Mouse (Mus musculus) stomach, embryonic 16.5 days (tissue): Measurements from ENCODE around the gene Klk12. TPM values are rescaled to one million over a fixed set of nuclear protein-coding genes. Genes with fewer than 3 reads are reported as not detected.

ENCODE experiments used
- ATAC-seq: fragments of 200-750 bp; cut with Nextera tagmentation; 2 replicates; pipeline ENCODE4 v1.8.0; 2017; ENCODE audit warnings: moderate number of reproducible peaks, moderate TSS enrichment; ENCODE audit not compliant: insufficient read depth, low FRiP score
- H3K27ac ChIP-seq: fragments of 300-500 bp; sonication (generic); 2 replicates; pipeline ENCODE4 v1.5.1; 2014; ENCODE audit warnings: low read length
- H3K27me3 ChIP-seq: fragments of 300-500 bp; sonication (generic); 2 replicates; pipeline ENCODE4 v1.6.1; 2014; ENCODE audit warnings: low read length, control low read depth, mixed read lengths; ENCODE audit not compliant: control insufficient read depth, insufficient read depth
- H3K36me3 ChIP-seq: fragments of 300-500 bp; sonication (generic); 2 replicates; pipeline ENCODE4 v1.6.1; 2014; ENCODE audit warnings: low read length; ENCODE audit not compliant: control insufficient read depth, insufficient read depth
- H3K4me1 ChIP-seq: fragments of 300-500 bp; sonication (generic); 2 replicates; pipeline ENCODE4 v1.6.1; 2014; ENCODE audit warnings: low read length, control low read depth, mixed read lengths; ENCODE audit not compliant: control insufficient read depth, insufficient read depth
- H3K4me2 ChIP-seq: fragments of 300-500 bp; sonication (generic); 2 replicates; pipeline ENCODE4 v1.6.1; 2014; ENCODE audit warnings: low read depth, low read length, mixed read lengths
- H3K4me3 ChIP-seq: fragments of 300-500 bp; sonication (generic); replicated peaks from 2 replicates; pipeline ENCODE4 v1.5.1; 2014; ENCODE audit warnings: mild to moderate bottlenecking, low read length
- H3K9ac ChIP-seq: fragments of 300-500 bp; sonication (generic); 2 replicates; pipeline ENCODE4 v1.6.1; 2014; ENCODE audit warnings: low read length
- H3K9me3 ChIP-seq: fragments of 300-500 bp; sonication (generic); replicated peaks from 2 replicates; pipeline ENCODE4 v1.6.1; 2016; ENCODE audit warnings: low read length, control low read depth; ENCODE audit not compliant: control insufficient read depth
- WGBS: fragments of 180-500 bp; shearing (Covaris S2); extraction: QIAGEN DNeasy Blood & Tissue Kit; methylation state at CpG from one replicate; pipeline ENCODE4 v1.1.7; 2014; 5-methylcytosine and 5-hydroxymethylcytosine counted together
- polyA plus RNA-seq: library from polyadenylated mRNA; unstranded; fragments of >200 nt; fragmentation: Nextera tagmentation; extraction: Ambion mirVana; gene quantifications from 2 replicates; pipeline ENCODE4 v1.2.1, GENCODE M21; 2015

Klk12 gene
- polyA plus RNA-seq, 1 experiment from 2014 or later = 7.3 TPM

DNA sequence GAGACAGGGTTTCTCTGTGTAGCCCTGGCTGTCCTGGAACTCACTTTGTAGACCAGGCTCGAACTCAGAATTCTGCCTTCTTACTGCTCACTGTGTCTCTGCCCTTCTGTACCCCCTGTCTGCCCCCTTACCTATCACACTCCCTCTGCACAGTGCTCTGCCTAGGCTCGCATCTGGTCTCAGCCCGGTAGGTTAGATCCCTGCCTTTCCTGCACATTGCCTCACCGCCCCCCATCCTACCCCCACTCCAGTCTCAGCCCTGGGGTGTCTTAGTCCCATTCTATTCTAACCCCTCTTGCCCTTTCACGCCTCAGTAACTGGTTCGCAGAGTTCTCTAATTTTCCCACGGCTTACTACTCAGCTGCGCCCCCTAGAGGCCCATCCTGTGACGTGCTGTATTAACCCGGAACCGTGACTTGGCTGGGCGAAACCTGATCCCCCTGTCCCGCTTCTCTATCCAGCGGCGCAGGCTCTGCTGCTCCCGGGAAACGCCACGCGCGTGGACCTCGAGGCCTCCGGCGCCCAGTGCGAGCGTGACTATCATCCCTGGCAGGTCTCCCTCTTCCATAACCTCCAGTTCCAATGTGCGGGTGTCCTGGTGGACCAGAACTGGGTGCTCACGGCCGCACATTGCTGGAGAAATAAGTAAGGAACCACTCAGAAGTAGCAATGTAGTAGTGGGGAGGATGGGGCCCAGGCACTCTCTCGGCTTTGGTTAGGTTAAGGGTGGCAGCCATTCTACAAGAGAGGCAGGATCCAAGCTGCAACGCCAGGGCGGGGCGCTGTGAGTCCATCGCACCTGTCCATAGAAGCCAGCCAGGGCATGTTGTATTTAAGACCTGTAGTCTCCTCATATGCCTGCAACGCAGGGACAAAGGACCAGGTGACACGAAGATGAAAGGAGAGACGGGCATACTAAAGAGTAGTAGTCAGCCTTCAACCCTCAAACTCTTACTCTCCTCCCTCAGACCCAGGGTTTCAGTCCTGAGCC lies 13.9 kb downstream of the Klk12 start:
- Histone ChIP-seq H3K36me3 (no peaks in the 10 kb centered on the region), H3K27me3 (no peaks in the 10 kb centered on the region), H3K4me2 (peak overlapping the region; percentile 82), H3K4me1 (peaks cover 8% of the 10 kb centered on the region; the same call in 1 of the 2 replicates), H3K27ac (peak overlapping the region; percentile 55; the same call in 1 of the 2 replicates), H3K9me3 (no peaks in the 10 kb centered on the region), H3K9ac (peak overlapping the region; percentile 69), H3K4me3 (peak overlapping the region; percentile 42)
- peak; percentile 74 for ATAC-seq
- WGBS = 7% methylated on average over 36 of the region's 36 CpGs

DNA sequence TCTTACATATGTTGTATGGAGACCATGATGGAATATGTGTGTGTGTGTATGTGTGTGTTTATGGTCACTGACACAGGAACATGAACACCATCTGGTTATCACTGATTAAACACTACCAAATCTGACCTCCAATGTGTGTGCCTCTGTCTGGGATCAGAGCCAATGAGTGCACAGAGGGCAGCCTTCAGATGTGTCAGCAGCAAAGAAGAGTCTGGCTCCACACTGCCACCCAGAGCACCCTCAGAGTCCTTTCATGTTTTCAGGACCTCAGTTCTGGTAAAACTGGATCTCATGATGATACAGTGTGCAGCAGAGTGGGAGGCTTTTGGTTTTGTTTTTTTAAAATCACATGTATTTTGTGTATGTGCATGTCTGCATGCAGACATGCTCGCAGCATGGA lies 16.6 kb downstream of the Klk12 start:
- ATAC-seq = no peak
- 82% methylated on average over 1 of the region's 1 CpGs for WGBS

DNA sequence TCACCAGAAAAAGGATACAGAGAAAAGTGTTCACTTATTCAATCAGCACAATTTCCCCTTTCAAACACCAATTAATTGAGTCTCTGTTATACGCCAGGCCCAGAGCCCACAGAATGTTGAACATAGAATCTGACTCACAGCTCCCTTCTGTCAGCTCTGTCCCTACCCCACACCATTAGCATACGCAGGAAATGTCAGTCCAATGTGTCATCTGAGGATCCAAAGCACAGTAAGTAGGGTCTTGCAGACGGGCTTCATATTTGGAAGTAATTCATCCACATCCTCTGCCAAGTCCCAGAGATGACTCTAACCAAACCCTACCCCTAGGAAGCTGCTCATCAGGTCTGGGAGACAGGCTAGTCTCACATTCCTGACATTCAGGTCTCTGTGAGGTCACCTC lies 19.4 kb downstream of the Klk12 start:
- Histone ChIP-seq H3K27ac (no peak overlapping the region), H3K9ac (no peak overlapping the region), H3K4me1 (peaks cover under 1% of the 10 kb centered on the region; the same call in 1 of the 2 replicates), H3K4me3 (no peak overlapping the region), H3K36me3 (no peaks in the 10 kb centered on the region), H3K9me3 (no peaks in the 10 kb centered on the region), H3K27me3 (no peaks in the 10 kb centered on the region), H3K4me2 (no peak overlapping the region)
- no peak for ATAC-seq
- WGBS = 59% methylated on average over 3 of the region's 3 CpGs

More for the DNA sequence above, 16.6 kb downstream of the Klk12 start:
- no peaks in the 10 kb centered on the region for H3K36me3 ChIP-seq
- H3K27me3 ChIP-seq = no peaks in the 10 kb centered on the region
- no peak overlapping the region for H3K4me3 ChIP-seq
- no peak overlapping the region for H3K9ac ChIP-seq
- peaks cover 8% of the 10 kb centered on the region; the same call in 1 of the 2 replicates for H3K4me1 ChIP-seq
- no peaks in the 10 kb centered on the region for H3K9me3 ChIP-seq
- H3K27ac ChIP-seq = no peak overlapping the region
- H3K4me2 ChIP-seq = no peak overlapping the region

DNA sequence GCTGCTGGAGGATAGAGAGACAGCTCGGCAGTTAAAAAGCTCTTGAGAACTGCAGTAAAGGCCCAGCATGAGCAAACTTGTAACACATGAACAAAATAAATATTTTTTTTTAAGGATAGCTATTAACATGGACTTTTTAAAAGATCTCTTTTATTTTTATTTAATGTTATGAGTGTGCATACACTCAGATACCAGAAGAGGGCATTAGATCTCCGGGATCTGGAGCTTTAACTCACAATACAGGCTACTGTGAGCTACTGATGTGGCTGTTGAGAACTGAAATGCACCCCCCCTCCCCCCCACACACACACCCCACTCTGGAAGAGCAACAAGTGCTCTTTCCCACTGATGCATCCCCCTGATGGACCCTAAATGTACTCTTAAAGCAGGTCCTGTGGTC lies 20.6 kb downstream of the Klk12 start:
- H3K9ac ChIP-seq = no peak overlapping the region
- WGBS = 53% methylated on average over 2 of the region's 2 CpGs

DNA sequence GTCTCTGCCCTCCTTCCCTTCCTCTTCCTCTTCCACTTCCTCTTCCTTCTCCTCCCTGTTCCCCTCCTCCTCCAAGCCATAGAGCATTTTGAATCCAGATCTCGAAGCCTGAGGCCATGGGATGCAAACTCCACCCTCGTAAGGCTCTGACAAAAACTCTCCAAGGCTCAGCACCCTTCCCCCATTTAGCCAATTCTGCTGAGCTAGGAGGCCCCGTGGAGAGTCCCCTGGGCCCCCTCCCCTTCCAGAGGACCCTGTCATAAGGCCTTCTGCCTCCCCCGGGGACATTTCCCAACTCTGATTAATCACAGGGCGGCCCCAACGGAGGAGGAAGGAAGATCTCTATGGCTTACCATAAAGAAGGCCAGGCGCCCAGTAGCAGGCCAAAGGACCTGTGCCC lies 22.9 kb downstream of the Klk12 start, which contains the start of gene Klk9:
Klk9 (plus strand) TSS at position 301 of the 400 bp plus-strand sequence.
- WGBS = 69% methylated on average over 7 of the region's 7 CpGs
- ATAC-seq = no peak
- Histone ChIP-seq H3K9me3 (no peaks in the 10 kb centered on the region), H3K4me2 (no peak within 1 kb of the TSS), H3K27ac (no peak within 1 kb of the TSS), H3K4me3 (no peak within 1 kb of the TSS), H3K9ac (no peak within 1 kb of the TSS), H3K27me3 (no peaks in the 10 kb centered on the region), H3K4me1 (no peaks in the 10 kb centered on the region), H3K36me3 (no peaks in the 10 kb centered on the region)

More for the DNA sequence above, 20.6 kb downstream of the Klk12 start:
- Histone ChIP-seq H3K4me3 (no peak overlapping the region), H3K27ac (no peak overlapping the region), H3K4me1 (no peaks in the 10 kb centered on the region), H3K9me3 (no peaks in the 10 kb centered on the region), H3K4me2 (no peak overlapping the region), H3K27me3 (no peaks in the 10 kb centered on the region), H3K36me3 (no peaks in the 10 kb centered on the region)
- ATAC-seq = no peak

DNA sequence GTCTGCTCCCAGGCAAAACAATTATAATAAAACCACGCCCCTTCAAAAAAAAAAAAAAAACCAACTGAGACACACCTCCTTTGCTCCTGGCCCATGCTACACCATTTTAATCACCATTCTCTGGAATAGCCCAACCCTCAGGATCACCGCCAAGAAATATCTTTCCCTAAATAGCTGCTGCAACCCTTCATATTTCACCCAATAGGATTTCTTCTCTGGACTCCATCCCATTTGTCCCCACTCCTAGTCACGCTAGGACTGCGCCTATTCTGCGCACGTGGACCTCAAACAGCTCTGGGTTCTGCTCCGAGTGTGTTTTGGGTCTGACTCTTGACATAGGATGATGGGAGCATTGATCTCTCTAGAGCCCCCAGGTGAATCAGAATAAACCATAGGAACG lies 27.7 kb downstream of the Klk12 start:
- Histone ChIP-seq H3K27ac (no peak overlapping the region), H3K27me3 (no peaks in the 10 kb centered on the region), H3K9me3 (no peaks in the 10 kb centered on the region), H3K4me2 (peak overlapping the region; percentile 86), H3K4me3 (peak overlapping the region; percentile 66), H3K9ac (peak overlapping the region; percentile 72), H3K4me1 (peaks cover 3% of the 10 kb centered on the region; the same call in 1 of the 2 replicates), H3K36me3 (no peaks in the 10 kb centered on the region)
- peak; percentile 27; the same call in 1 of the 2 replicates for ATAC-seq
- 4% methylated on average over 8 of the region's 8 CpGs for WGBS

DNA sequence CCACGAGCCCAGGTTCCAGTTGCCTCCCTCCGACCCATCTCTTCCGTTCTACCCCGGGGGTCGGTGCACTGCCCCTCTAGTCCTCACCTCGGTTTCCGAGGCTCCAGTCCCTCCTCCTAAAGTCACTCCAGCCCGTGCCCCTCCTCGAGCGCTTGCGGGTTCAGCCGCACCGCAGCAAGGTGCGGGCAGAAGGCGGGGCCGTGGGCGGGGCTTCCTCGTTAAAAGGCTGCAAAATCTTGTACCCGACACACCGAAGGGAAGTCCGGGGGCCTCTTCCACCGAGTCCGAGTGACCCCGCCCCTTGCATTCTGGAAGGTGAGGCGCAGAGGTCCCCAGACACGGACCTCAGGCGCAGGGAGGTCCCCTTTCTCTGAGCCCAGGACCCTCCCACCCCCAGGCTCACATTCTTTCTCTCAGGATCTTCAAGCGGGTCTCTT lies 28.7 kb downstream of the Klk12 start, which contains the start of gene Klk8:
Klk8 (plus strand) TSS at position 245 of the 437 bp plus-strand sequence.
- no peaks in the 10 kb centered on the region for H3K36me3 ChIP-seq
- peak within 1 kb of the TSS; percentile 47; the same call in 1 of the 2 replicates for H3K27ac ChIP-seq
- peaks cover 3% of the 10 kb centered on the region; the same call in 1 of the 2 replicates for H3K4me1 ChIP-seq
- peak within 1 kb of the TSS; percentile 66 for H3K4me3 ChIP-seq
- H3K9ac ChIP-seq = peak within 1 kb of the TSS; percentile 72
- no peaks in the 10 kb centered on the region for H3K27me3 ChIP-seq
- under 1% methylated on average over 28 of the region's 28 CpGs for WGBS
- ATAC-seq = peak; percentile 23; the same call in 1 of the 2 replicates
- no peaks in the 10 kb centered on the region for H3K9me3 ChIP-seq
- H3K4me2 ChIP-seq = peak within 1 kb of the TSS; percentile 86

DNA sequence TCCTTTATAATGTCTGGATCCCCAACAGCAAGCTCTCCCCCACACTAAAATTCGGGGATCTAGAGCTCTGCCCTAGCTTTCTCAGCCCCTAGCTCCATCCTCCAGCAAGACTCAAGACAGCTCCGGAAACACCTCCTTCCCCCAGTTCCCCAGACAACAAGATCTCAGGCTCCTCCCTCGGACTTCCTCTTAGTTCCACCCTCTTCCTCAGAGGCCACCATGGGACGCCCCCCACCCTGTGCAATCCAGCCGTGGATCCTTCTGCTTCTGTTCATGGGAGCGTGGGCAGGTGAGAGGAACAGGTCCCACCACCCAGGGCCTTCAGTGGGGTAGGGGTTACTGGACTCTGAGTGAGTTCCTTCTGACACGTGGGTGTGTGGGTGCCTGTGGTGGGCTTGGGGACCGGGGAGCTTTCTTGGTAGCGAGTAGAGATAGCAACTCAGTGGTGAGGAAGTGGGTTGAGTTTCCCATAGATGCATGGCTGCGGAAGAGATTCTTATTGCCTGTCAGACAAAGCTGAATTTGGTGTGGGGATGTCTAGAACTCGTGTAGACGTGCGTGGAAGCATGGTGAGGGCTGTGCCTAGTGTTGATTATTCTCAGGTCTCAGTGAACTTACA lies 29.3 kb downstream of the Klk12 start:
- Histone ChIP-seq H3K4me1 (peaks cover 3% of the 10 kb centered on the region; the same call in 1 of the 2 replicates), H3K9ac (peak overlapping the region; percentile 72), H3K9me3 (no peaks in the 10 kb centered on the region), H3K36me3 (no peaks in the 10 kb centered on the region), H3K27me3 (no peaks in the 10 kb centered on the region), H3K4me3 (peak overlapping the region; percentile 66), H3K27ac (no peak overlapping the region), H3K4me2 (peak overlapping the region; percentile 86)
- 34% methylated on average over 13 of the region's 13 CpGs for WGBS
- ATAC-seq = peak; percentile 26; the same call in 1 of the 2 replicates
